Mouse (Mus musculus) bone marrow, adult 2 months (tissue): Measurements from ENCODE around the gene Ewsr1.

ENCODE experiments used
- CTCF ChIP-seq: fragments of 200-500 bp; IDR thresholded peaks from 2 replicates; pipeline ENCODE4 v1.5.1; 2011; ENCODE audit warnings: low read length, control low read depth; ENCODE audit not compliant: control insufficient read depth, insufficient read depth
- POLR2A ChIP-seq: fragments of 200-500 bp; IDR thresholded peaks from 2 replicates; pipeline ENCODE4 v1.6.1; 2011; ENCODE audit warnings: low read depth, mild to moderate bottlenecking, control low read depth, low read length, borderline replicate concordance; ENCODE audit not compliant: control insufficient read depth

DNA sequence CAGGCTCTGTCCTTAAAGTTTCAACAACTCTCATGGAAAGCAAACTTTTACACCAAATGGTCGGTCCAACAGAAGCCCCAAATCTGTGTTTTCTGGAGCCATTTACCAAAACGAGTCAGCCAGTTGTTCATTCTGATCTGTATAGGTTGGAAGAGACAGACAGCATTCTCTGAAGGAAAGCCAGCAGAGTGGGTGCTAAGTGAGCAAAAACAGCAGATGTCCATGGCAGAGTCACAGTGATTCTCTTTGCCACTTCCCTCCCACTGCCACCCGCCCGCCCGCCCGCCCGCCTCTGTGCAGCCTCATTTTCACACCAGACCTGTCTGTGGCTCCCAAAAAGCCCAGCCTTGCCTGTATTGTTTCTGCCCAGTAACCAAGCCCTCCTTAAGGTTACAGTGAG, 70.8 kb downstream of the Ewsr1 start:
- TF ChIP-seq CTCF (no peak), POLR2A (no peak)
